Mouse (Mus musculus) layer of hippocampus, postnatal 25 days (tissue): ENCODE results near the gene Atp13a2. TPM values are rescaled to one million over a fixed set of nuclear protein-coding genes. Genes with fewer than 3 reads are reported as not detected.

ENCODE experiments used
- DNase-seq, 2 experiments: peaks; one replicate each; pipeline ENCODE4 v3.0.0; 2022; ENCODE audit warnings: mixed read lengths in 2 of 2, low spot score in 1 of 2; ENCODE audit errors: extremely low spot score in 1 of 2
- total RNA-seq, 2 experiments: library from RNA; stranded (reverse); gene quantifications; 2 replicates each; pipeline ENCODE4 v1.2.3; 2021

Atp13a2 gene
- total RNA-seq, 2 experiments from 2014 or later, result 168 to 172 TPM

DNA sequence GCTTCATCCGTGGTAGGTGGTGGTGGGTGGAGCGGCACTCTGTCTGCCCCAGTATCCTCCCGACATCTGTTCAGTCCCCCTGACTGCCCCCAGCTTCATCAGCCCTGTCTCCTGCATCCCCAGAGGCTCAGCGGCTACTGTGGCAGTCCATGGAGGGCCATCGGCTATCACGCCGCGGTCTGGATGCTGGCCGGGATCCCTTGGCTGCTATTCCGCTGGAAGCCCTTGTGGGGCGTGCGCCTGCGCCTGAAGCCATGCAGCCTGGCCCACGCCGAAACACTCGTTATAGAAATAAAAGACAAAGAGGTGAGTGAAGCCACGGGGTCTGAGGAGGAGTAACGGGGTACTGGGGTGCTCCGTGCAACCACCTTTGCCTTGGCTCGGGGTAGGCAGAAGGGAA, 5.5 kb downstream of the Atp13a2 start:
- no peak for DNase-seq

DNA sequence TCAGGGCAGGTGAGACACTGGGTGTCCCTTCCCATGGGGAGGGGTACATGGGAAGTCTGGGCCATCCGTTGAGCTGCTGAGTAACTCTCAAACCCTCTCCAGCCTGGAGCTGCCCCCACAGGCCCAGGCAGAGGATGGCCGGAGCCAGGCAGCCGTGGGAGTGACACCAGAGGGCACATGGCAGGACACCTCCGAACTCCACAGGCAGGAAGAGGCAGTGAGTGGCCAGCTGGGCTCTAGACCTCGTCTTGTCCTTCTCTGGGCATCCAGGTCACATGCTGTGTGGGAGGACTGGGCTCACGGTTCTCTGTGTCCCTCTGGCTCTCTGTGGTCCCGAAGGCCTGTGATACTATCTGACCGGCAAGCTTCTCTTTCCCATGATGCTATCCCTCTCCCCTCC, 7.2 kb downstream of the Atp13a2 start:
- DNase-seq, result no peak

GRCm38 (mm10) chr4:140995811-140996210, 9.1 kb downstream of the Atp13a2 start:
- DNase-seq, result no peak

DNA sequence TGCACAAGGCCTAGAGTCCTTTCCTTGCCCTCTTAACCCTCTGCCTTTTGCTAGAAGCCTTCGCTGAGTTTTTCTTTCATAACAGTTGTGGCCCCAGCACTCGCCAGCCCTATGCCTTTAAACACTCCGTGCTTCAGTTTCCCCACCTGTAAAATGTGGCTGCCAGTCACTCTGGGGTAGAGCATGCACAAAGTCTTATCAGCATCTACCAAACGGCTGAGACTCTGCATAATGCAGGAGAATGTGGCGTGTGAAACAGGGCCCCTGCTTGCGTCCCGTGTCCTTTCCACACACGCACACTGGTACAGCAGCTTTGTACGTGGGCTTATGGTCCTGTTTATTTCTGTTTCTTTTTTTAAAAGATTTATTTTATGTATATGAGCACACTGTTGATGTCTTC, 10.1 kb downstream of the Atp13a2 start:
- DNase-seq, result no peak

- peak in 1 of 2 experiments; percentile 58 for DNase-seq
Observed at GRCm38 (mm10) chr4:141005983-141006382, 19.3 kb downstream of the Atp13a2 start.

DNA sequence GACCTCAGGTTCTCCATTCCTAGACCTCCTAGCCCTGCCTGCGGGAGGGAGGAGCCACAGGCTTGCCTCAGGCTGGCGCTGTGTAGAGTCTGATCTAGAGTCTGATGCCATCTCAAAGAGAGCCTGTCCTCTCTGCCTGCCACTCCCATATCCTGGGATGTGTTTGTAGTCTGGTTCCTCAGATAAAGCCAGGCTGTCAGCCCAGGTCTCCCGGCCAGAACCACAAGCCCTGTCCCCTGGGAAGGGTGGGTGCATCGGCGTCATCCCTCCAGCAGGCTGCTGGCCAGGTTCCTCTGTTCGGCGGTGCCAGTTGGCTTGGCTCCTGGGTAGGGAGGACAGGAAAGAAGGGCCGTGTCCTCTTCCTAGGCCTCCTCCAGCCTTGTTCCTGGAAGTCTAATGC, 21.4 kb downstream of the Atp13a2 start:
- DNase-seq, result no peak

DNA sequence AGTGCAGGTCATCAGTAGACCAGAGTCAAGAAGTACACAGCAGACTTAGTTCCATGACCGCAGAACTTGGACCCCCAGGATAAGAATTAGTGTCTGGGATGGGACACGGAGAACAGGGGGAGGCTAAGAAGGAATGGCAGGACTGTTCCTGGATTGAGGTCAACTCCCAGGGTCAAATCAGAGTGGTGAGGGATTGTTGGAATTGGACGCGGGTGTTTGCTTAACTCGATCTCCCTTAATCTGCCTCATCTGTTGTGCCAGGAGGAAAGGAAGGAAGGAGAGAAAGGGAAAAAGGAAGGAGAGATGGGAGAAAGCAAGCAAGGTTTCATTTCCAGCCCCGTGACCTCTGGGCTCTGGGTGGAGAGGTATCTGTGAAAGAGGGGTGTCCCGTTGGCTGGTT, 23.4 kb downstream of the Atp13a2 start, which contains the start of gene Mfap2:
TSS of gene Mfap2 (plus strand) at position 301 of the 400 bp plus-strand sequence.
- no peak for DNase-seq

DNA sequence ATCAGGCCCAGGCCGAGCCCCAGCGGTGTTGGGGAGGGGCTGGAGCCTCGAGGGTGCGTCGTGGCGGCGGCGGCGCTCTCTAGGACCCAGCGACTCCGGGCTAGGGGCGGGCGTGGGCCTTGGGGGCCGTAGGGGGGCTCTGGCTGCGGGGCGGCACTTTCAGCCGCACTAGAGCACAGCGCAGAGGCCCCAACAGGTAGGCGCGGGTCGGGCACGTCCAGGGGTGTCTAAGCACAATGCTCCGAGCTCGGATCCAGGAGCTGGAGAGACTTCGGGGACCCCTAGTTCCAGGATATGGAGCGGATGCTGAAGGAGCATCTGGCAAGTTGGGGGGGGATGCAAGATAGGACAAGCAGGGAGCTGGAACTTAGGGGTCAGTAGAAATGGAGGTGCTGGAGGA, 23.9 kb downstream of the Atp13a2 start:
- DNase-seq, result no peak

GRCm38 (mm10) chr4:141010941-141011429, 24.3 kb downstream of the Atp13a2 start:
- no peak for DNase-seq

GRCm38 (mm10) chr4:141011556-141012328, 25.1 kb downstream of the Atp13a2 start:
- DNase-seq, result no peak

- no peak for DNase-seq
Observed at GRCm38 (mm10) chr4:141012558-141012957, 25.9 kb downstream of the Atp13a2 start.

GRCm38 (mm10) chr4:141014114-141014513, 27.4 kb downstream of the Atp13a2 start:
- DNase-seq, result no peak

GRCm38 (mm10) chr4:141014856-141015255, 28.2 kb downstream of the Atp13a2 start:
- DNase-seq, result no peak

- no peak for DNase-seq
Observed at GRCm38 (mm10) chr4:141015356-141015755, 28.7 kb downstream of the Atp13a2 start.

GRCm38 (mm10) chr4:141016311-141016710, 29.6 kb downstream of the Atp13a2 start:
- no peak for DNase-seq

- no peak for DNase-seq
Observed at GRCm38 (mm10) chr4:141017657-141018436, 31.2 kb downstream of the Atp13a2 start.

- DNase-seq, result no peak
Observed at GRCm38 (mm10) chr4:141020220-141020619, 33.5 kb downstream of the Atp13a2 start.

GRCm38 (mm10) chr4:141020811-141021613, 34.3 kb downstream of the Atp13a2 start:
- no peak for DNase-seq

- DNase-seq, result no peak
Observed at GRCm38 (mm10) chr4:141021614-141021929, 34.9 kb downstream of the Atp13a2 start.

DNA sequence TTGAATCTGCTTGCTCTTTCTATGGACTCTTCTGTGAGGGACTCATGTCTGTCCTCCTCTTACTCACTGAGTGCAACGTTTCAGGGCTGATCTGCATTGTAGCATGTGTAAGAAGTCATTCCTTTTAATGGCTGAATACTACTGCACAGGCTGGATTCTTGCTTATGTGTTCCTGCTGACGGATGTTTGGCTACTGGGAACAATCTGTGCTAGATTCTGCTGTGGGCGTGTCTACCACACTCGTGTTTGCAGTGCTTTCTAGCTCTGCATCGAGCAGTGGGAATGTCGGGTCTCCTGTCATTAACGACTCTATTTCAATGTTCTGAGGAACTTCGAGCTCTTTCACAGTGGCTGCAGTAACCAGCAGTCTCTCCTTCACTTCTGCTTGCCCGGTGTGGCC, 37.4 kb downstream of the Atp13a2 start:
- DNase-seq, result no peak

- no peak for DNase-seq
Observed at GRCm38 (mm10) chr4:141024992-141025391, 38.3 kb downstream of the Atp13a2 start.
